Mouse (Mus musculus) thymus, postnatal 36 days (tissue): ENCODE results near the gene Myo3b.
"Not testable (repeated sequence)": the region's sequence is repeated elsewhere in the genome, so short reads cannot be mapped to it uniquely, and the experiment has no call there.

Experiments used
- DNase-seq, 2 experiments: peaks; one replicate each; pipeline ENCODE4 v3.0.0; 2022; ENCODE audit warnings: mixed read lengths in 2 of 2

The Myo3b gene

GRCm38 (mm10) chr2:70202578-70203167 lies 163.7 kb downstream of the Myo3b start:
- no peak for DNase-seq

- DNase-seq: no peak
These were observed 169.5 kb downstream of the Myo3b start for GRCm38 (mm10) chr2:70208411-70208810.

- DNase-seq: no peak
These were observed 170.9 kb downstream of the Myo3b start for GRCm38 (mm10) chr2:70209790-70210189.

GRCm38 (mm10) chr2:70210427-70211332 lies 171.8 kb downstream of the Myo3b start:
- no peak for DNase-seq

- DNase-seq: no peak
These were observed 175.5 kb downstream of the Myo3b start for GRCm38 (mm10) chr2:70214401-70214800.

GRCm38 (mm10) chr2:70217800-70218199 lies 178.9 kb downstream of the Myo3b start:
- DNase-seq: no peak

- DNase-seq: no peak
These were observed 179.5 kb downstream of the Myo3b start for GRCm38 (mm10) chr2:70218469-70218868.

- no peak for DNase-seq
These were observed 187.8 kb downstream of the Myo3b start for GRCm38 (mm10) chr2:70226679-70227078.

GRCm38 (mm10) chr2:70234450-70234849 lies 195.5 kb downstream of the Myo3b start:
- DNase-seq: not testable (repeated sequence)

- no peak for DNase-seq
These were observed 207.1 kb downstream of the Myo3b start for GRCm38 (mm10) chr2:70245981-70246380.

- DNase-seq: no peak
These were observed 209.7 kb downstream of the Myo3b start for GRCm38 (mm10) chr2:70248616-70249015.

- no peak for DNase-seq
These were observed 210.9 kb downstream of the Myo3b start for GRCm38 (mm10) chr2:70249872-70250271.

GRCm38 (mm10) chr2:70251256-70251655 lies 212.3 kb downstream of the Myo3b start:
- no peak for DNase-seq

- no peak for DNase-seq
These were observed 220.6 kb downstream of the Myo3b start for GRCm38 (mm10) chr2:70259357-70260000.

- DNase-seq: no peak
These were observed 221.8 kb downstream of the Myo3b start for GRCm38 (mm10) chr2:70260646-70261195.

GRCm38 (mm10) chr2:70261703-70262564 lies 223.0 kb downstream of the Myo3b start:
- DNase-seq: peak in 1 of 2 experiments; percentile 17

GRCm38 (mm10) chr2:70262565-70263082 lies 223.7 kb downstream of the Myo3b start:
- no peak for DNase-seq

GRCm38 (mm10) chr2:70278425-70279277 lies 239.7 kb downstream of the Myo3b start:
- DNase-seq: no peak

- DNase-seq: peak; percentile 29 to 59
These were observed 245.2 kb downstream of the Myo3b start for GRCm38 (mm10) chr2:70284109-70284508.

- no peak for DNase-seq
These were observed 252.1 kb downstream of the Myo3b start for GRCm38 (mm10) chr2:70291063-70291462.

GRCm38 (mm10) chr2:70292776-70293175 lies 253.8 kb downstream of the Myo3b start:
- DNase-seq: no peak
